Mouse (Mus musculus) limb, embryonic 12.5 days (tissue): ENCODE measurements around the gene Bmpr2. TPM values are rescaled to one million over a fixed set of nuclear protein-coding genes. Genes with fewer than 3 reads are reported as not detected.
A peak's percentile ranks its signal among the peaks of the same experiment; 100 is the strongest.
"Not testable (repeated sequence)": the region's sequence is repeated elsewhere in the genome, so short reads cannot be mapped to it uniquely, and the experiment has no call there.

Experiments used
- ATAC-seq: fragments of 200-750 bp; cut with Nextera tagmentation; 2 replicates; pipeline ENCODE4 v1.8.0; 2017; ENCODE audit warnings: low read depth, moderate TSS enrichment; ENCODE audit not compliant: insufficient number of reproducible peaks, insufficient read depth, low FRiP score, low TSS enrichment
- H3K27ac ChIP-seq: fragments of 300-500 bp; sonication (generic); 2 replicates; pipeline ENCODE4 v1.5.1; 2016; ENCODE audit warnings: mild to moderate bottlenecking, moderate library complexity
- H3K27me3 ChIP-seq: fragments of 300-500 bp; sonication (generic); 2 replicates; pipeline ENCODE4 v1.6.1; 2016; ENCODE audit warnings: mild to moderate bottlenecking, moderate library complexity
- H3K36me3 ChIP-seq: fragments of 300-500 bp; sonication (generic); 2 replicates; pipeline ENCODE4 v1.6.1; 2016; ENCODE audit warnings: mild to moderate bottlenecking, moderate library complexity
- H3K4me1 ChIP-seq: fragments of 300-500 bp; sonication (generic); replicated peaks from 2 replicates; pipeline ENCODE4 v1.6.1; 2016
- H3K4me2 ChIP-seq: fragments of 300-500 bp; sonication (generic); 2 replicates; pipeline ENCODE4 v1.6.1; 2016; ENCODE audit warnings: mild to moderate bottlenecking, moderate library complexity
- H3K4me3 ChIP-seq: fragments of 300-500 bp; sonication (generic); replicated peaks from 2 replicates; pipeline ENCODE4 v1.5.1; 2016; ENCODE audit warnings: mild to moderate bottlenecking
- H3K9ac ChIP-seq: fragments of 300-500 bp; sonication (generic); replicated peaks from 2 replicates; pipeline ENCODE4 v1.6.1; 2016; ENCODE audit warnings: mild to moderate bottlenecking, moderate library complexity
- H3K9me3 ChIP-seq: fragments of 300-500 bp; sonication (generic); 2 replicates; pipeline ENCODE4 v1.6.1; 2016; ENCODE audit warnings: mild to moderate bottlenecking, moderate library complexity
- WGBS: fragments of 180-500 bp; shearing (Covaris S2); methylation state at CpG from one replicate; pipeline ENCODE4 v1.1.7; 2016; 5-methylcytosine and 5-hydroxymethylcytosine counted together
- polyA plus RNA-seq: library from polyadenylated mRNA; unstranded; fragments of >200 nt; fragmentation: Nextera tagmentation; extraction: Ambion mirVana; gene quantifications from 2 replicates; pipeline ENCODE4 v1.2.1, GENCODE M21; 2016

Bmpr2 gene
- 10.2 and 11.0 TPM in 2 replicates for polyA plus RNA-seq

- WGBS: 0% methylated on average over 57 of the region's 75 CpGs
- peak; percentile 93 for ATAC-seq
- H3K36me3 ChIP-seq: peaks cover 5% of the 10 kb centered on the region; the same call in 1 of the 2 replicates
Measured at GRCm38 (mm10) chr1:59763164-59763768, at the start of gene Bmpr2. Bmpr2 (plus strand) TSS chr1:59763400.

GRCm38 (mm10) chr1:59719900-59720299, 43.3 kb upstream of the Bmpr2 start:
- no peak overlapping the region for H3K4me3 ChIP-seq
- H3K36me3 ChIP-seq: peaks cover 47% of the 10 kb centered on the region
- ATAC-seq: no peak

More at GRCm38 (mm10) chr1:59763164-59763768, at the start of gene Bmpr2:
- H3K27ac ChIP-seq: peak within 1 kb of the TSS; percentile 99
- H3K4me3 ChIP-seq: peak within 1 kb of the TSS; percentile 97
- no peaks in the 10 kb centered on the region for H3K27me3 ChIP-seq
- H3K9ac ChIP-seq: peak within 1 kb of the TSS; percentile 93
- peaks cover 13% of the 10 kb centered on the region for H3K4me1 ChIP-seq
- peak within 1 kb of the TSS; percentile 79 for H3K4me2 ChIP-seq
- no peaks in the 10 kb centered on the region for H3K9me3 ChIP-seq

GRCm38 (mm10) chr1:59725661-59726060, 37.5 kb upstream of the Bmpr2 start:
- Histone ChIP-seq H3K4me3 (no peak overlapping the region), H3K4me2 (no peak overlapping the region), H3K36me3 (peaks cover 5% of the 10 kb centered on the region; the same call in 1 of the 2 replicates), H3K27me3 (no peaks in the 10 kb centered on the region), H3K9me3 (no peaks in the 10 kb centered on the region), H3K9ac (no peak overlapping the region), H3K4me1 (no peaks in the 10 kb centered on the region), H3K27ac (no peak overlapping the region)
- no peak for ATAC-seq
- 59% methylated on average over 4 of the region's 4 CpGs for WGBS

More at GRCm38 (mm10) chr1:59719900-59720299, 43.3 kb upstream of the Bmpr2 start:
- no peak overlapping the region for H3K4me2 ChIP-seq
- H3K27ac ChIP-seq: no peak overlapping the region
- 56% methylated on average over 4 of the region's 4 CpGs for WGBS
- H3K4me1 ChIP-seq: no peaks in the 10 kb centered on the region
- H3K9me3 ChIP-seq: no peaks in the 10 kb centered on the region
- H3K27me3 ChIP-seq: no peaks in the 10 kb centered on the region
- no peak overlapping the region for H3K9ac ChIP-seq

GRCm38 (mm10) chr1:59730106-59730505, 33.1 kb upstream of the Bmpr2 start:
- Histone ChIP-seq H3K27ac (no peak overlapping the region), H3K9ac (no peak overlapping the region), H3K4me3 (no peak overlapping the region), H3K36me3 (no peaks in the 10 kb centered on the region), H3K9me3 (no peaks in the 10 kb centered on the region), H3K4me1 (no peaks in the 10 kb centered on the region), H3K4me2 (no peak overlapping the region), H3K27me3 (no peaks in the 10 kb centered on the region)
- WGBS: 92% methylated on average over 8 of the region's 8 CpGs
- no peak for ATAC-seq

DNA sequence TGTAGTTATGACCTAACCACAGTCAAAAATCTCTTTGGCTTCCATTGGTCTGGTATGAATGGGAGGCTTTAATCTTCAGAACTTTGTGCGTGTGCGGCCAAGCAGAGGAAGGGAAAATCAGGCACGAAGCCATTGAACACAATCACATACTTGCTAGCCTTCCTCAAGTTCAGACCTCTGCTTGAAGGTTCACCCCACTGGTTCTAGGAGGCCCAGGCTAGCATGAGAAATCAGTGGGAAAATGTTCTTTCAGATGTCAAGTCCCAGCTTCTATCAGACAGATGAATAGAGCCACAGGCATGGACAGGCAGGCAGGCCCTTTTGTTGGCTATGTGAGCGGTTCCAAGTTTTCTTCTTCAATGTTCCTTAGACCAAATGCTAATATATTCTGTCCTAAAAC, 32.5 kb upstream of the Bmpr2 start:
- Histone ChIP-seq H3K27me3 (no peaks in the 10 kb centered on the region), H3K4me2 (no peak overlapping the region), H3K4me3 (no peak overlapping the region), H3K4me1 (no peaks in the 10 kb centered on the region), H3K9me3 (no peaks in the 10 kb centered on the region), H3K27ac (no peak overlapping the region), H3K9ac (no peak overlapping the region), H3K36me3 (no peaks in the 10 kb centered on the region)
- WGBS: 92% methylated on average over 4 of the region's 4 CpGs
- ATAC-seq: no peak

GRCm38 (mm10) chr1:59734076-59734475, 29.1 kb upstream of the Bmpr2 start:
- ATAC-seq: no peak
- Histone ChIP-seq H3K27me3 (no peaks in the 10 kb centered on the region), H3K9ac (no peak overlapping the region), H3K9me3 (no peaks in the 10 kb centered on the region), H3K27ac (no peak overlapping the region), H3K4me2 (no peak overlapping the region), H3K4me3 (no peak overlapping the region), H3K4me1 (no peaks in the 10 kb centered on the region), H3K36me3 (no peaks in the 10 kb centered on the region)
- 77% methylated on average over 6 of the region's 6 CpGs for WGBS

- no peaks in the 10 kb centered on the region for H3K4me1 ChIP-seq
- no peak for ATAC-seq
- H3K9me3 ChIP-seq: no peaks in the 10 kb centered on the region
Measured at GRCm38 (mm10) chr1:59738768-59739414, 24.3 kb upstream of the Bmpr2 start.

DNA sequence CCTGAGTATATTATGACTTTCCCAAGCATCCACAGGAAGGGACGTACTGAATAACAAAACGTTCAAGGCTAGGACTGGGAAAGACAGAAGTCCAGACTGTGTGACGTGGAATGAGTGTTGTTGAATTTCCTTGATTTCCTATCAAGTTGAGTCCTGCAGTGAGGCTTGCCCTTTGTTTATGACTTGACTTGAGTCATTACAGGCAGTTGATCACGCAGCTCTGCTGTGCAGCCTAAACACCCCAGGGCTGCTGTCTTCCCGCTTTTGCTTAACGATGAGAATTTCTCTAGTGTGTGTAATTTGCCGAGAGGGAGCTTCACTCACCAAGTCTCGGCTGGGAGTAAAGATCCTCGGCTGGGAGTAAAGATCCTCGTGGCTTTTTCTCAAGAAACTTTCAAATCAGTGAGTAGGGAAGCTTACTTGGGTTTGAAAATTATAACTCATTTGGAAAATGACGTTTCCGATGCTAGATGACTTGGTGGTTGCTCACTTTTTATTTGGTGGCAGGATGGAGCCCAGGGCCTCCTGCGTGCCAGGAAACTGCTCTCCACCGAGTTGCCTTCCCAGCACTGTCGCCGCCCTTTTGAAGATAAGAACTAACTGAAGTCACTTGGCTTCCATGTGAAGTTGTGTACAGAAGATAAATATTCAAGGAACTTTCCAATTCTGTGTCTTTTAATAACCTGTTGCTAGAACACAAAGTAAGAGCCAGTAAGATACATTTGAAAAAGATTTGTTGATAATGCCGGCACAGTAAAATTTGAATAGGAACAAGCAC, 23.4 kb upstream of the Bmpr2 start:
- no peaks in the 10 kb centered on the region for H3K27me3 ChIP-seq
- no peaks in the 10 kb centered on the region for H3K9me3 ChIP-seq
- no peaks in the 10 kb centered on the region for H3K36me3 ChIP-seq
- no peak overlapping the region for H3K27ac ChIP-seq
- no peak overlapping the region for H3K4me2 ChIP-seq
- WGBS: 57% methylated on average over 17 of the region's 17 CpGs
- no peak overlapping the region for H3K4me3 ChIP-seq
- no peak for ATAC-seq
- H3K9ac ChIP-seq: no peak overlapping the region
- H3K4me1 ChIP-seq: no peaks in the 10 kb centered on the region

More at GRCm38 (mm10) chr1:59738768-59739414, 24.3 kb upstream of the Bmpr2 start:
- 76% methylated on average over 6 of the region's 6 CpGs for WGBS
- Histone ChIP-seq H3K4me3 (no peak overlapping the region), H3K27ac (no peak overlapping the region), H3K36me3 (no peaks in the 10 kb centered on the region), H3K27me3 (no peaks in the 10 kb centered on the region), H3K4me2 (no peak overlapping the region), H3K9ac (no peak overlapping the region)

DNA sequence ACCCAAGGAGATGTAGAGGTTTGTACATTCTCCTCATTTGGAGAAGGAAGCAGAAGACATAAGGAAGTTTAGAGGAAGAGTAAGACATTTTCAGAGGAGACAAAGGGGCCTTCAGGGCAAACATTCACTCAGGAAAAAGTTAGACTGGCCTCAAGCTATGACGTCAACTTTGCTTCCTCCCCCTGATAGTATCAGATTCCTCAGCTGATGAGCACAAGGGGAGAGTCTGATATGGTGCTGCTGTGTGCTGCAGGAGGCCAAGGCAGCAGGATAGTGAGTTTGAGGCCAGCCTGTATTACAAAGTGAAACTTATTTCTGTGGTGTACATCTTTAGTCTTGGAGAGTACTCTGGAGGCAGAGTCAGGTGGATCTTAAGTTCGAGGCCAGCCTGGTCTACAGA, 14.2 kb upstream of the Bmpr2 start:
- Histone ChIP-seq H3K27me3 (no peaks in the 10 kb centered on the region), H3K36me3 (no peaks in the 10 kb centered on the region), H3K9me3 (no peaks in the 10 kb centered on the region), H3K4me3 (no peak overlapping the region), H3K4me1 (no peaks in the 10 kb centered on the region), H3K4me2 (no peak overlapping the region), H3K9ac (no peak overlapping the region), H3K27ac (no peak overlapping the region)
- 72% methylated on average over 2 of the region's 2 CpGs for WGBS
- no peak for ATAC-seq

GRCm38 (mm10) chr1:59749724-59750123, 13.5 kb upstream of the Bmpr2 start:
- H3K27me3 ChIP-seq, ATAC-seq, H3K4me1 ChIP-seq, H3K9ac ChIP-seq, H3K9me3 ChIP-seq, H3K27ac ChIP-seq, H3K4me2 ChIP-seq, H3K4me3 ChIP-seq, H3K36me3 ChIP-seq: not testable (repeated sequence)
- WGBS: 69% methylated on average over 5 of the region's 5 CpGs

DNA sequence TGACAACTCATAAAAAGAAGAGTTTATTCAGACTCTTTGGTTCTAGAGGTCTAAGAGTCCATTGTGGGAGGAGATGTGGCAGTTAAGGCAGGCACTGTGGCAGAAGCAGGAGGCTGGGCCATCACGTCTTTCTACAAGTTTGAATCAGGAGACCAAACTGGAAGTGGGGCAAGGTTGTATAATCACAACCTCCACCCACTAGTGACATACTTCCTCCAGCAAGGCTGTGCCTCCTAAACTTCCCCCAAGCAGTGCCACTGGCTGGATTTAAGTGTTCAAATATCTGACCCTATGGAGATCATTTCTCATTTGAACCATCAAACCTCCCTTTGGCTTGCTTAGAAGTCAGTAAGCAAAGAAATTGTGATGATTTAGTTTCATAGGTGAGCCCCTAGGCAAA, 7.9 kb upstream of the Bmpr2 start:
- Histone ChIP-seq H3K4me3 (no peak overlapping the region), H3K9me3 (no peaks in the 10 kb centered on the region), H3K4me1 (no peaks in the 10 kb centered on the region), H3K36me3 (no peaks in the 10 kb centered on the region), H3K4me2 (no peak overlapping the region), H3K27ac (no peak overlapping the region), H3K9ac (no peak overlapping the region), H3K27me3 (no peaks in the 10 kb centered on the region)
- 76% methylated on average over 1 of the region's 1 CpGs for WGBS
- ATAC-seq: no peak
